Mouse (Mus musculus): ENCODE measurements around the gene Pigt.

GRCm38 (mm10) chr2:164510621-164511190 lies 13.4 kb downstream of the Pigt start:
- no peak for TF ChIP-seq CTCF (IDR thresholded peaks at IDR 0.05; ENCODE audit: low read depth)
- TF ChIP-seq EP300 (IDR thresholded peaks at IDR 0.05; ENCODE audit: low read depth) = no peak
